Comparison of ENCODE assay signal across 8 mouse cellular contexts in genomic region chr4:99714904-99715782, GRCm38 (mm10). TPM values are rescaled to one million over a fixed set of nuclear protein-coding genes. Genes with fewer than 3 reads are reported as not detected.
A peak's percentile ranks its signal among the peaks of the same experiment; 100 is the strongest.
DNase-seq lines count a peak whose midpoint lies in the region; ATAC-seq lines count a peak whose summit lies in the region.

Gene Alg6 (plus strand): TSS chr4:99715664.

- intact Hi-C loops in heart, postnatal 14 days (cut with DNase I) = no loop called here

- peak; percentile 97 for DNase-seq in ES-CJ7 (ENCODE audit: low read depth, low spot score)
- DNase-seq in cerebellum, adult 11 months = peak; percentile 97
- peak; percentile 95 for DNase-seq in forebrain, embryonic 14.5 days (ENCODE audit: low spot score)
- peak; percentile 98 to 99 for DNase-seq in heart, postnatal 14 days
- DNase-seq in layer of hippocampus, adult 11-12 months (ENCODE audit: low spot score) = peak; percentile 95
- DNase-seq in lung, adult 18-20 months = peak; percentile 95
- DNase-seq in testis, postnatal 14 days (ENCODE audit: low spot score) = peak; percentile 95

- WGBS in forebrain, embryonic 14.5 days = 4% methylated on average over 46 of the region's 46 CpGs
- WGBS in neural tube, embryonic 15.5 days = 3% methylated on average over 46 of the region's 46 CpGs

- H3K27ac ChIP-seq in forebrain, embryonic 14.5 days (ENCODE audit: low read depth, low read length) = no peak within 1 kb of the TSS
- peak within 1 kb of the TSS; percentile 66 for H3K27ac ChIP-seq in neural tube, embryonic 15.5 days (replicated peaks)

- peak within 1 kb of the TSS; percentile 88 for H3K9ac ChIP-seq in forebrain, embryonic 14.5 days (ENCODE audit: low read length)
- H3K9ac ChIP-seq in neural tube, embryonic 15.5 days (replicated peaks) = peak within 1 kb of the TSS; percentile 74

- H3K4me2 ChIP-seq in forebrain, embryonic 14.5 days (ENCODE audit: low read length) = peak within 1 kb of the TSS; percentile 81
- H3K4me2 ChIP-seq in neural tube, embryonic 15.5 days = peak within 1 kb of the TSS; percentile 90

- no peaks in the 10 kb centered on the region for H3K9me3 ChIP-seq in forebrain, embryonic 14.5 days (replicated peaks; ENCODE audit: control insufficient read depth, low read length)
- no peaks in the 10 kb centered on the region for H3K9me3 ChIP-seq in neural tube, embryonic 15.5 days (replicated peaks)

- H3K27me3 ChIP-seq in forebrain, embryonic 14.5 days (replicated peaks; ENCODE audit: control insufficient read depth, insufficient read depth, low read length) = no peaks in the 10 kb centered on the region
- H3K27me3 ChIP-seq in neural tube, embryonic 15.5 days (replicated peaks) = no peaks in the 10 kb centered on the region

- H3K4me3 ChIP-seq in forebrain, embryonic 14.5 days (ENCODE audit: low read depth, low read length) = peak within 1 kb of the TSS; percentile 62
- peak within 1 kb of the TSS; percentile 66 for H3K4me3 ChIP-seq in neural tube, embryonic 15.5 days (replicated peaks)

- peak; percentile 95 for ATAC-seq in forebrain, embryonic 14.5 days
- ATAC-seq in neural tube, embryonic 15.5 days (ENCODE audit: low FRiP score) = peak; percentile 94

- no peaks in the 10 kb centered on the region for H3K36me3 ChIP-seq in forebrain, embryonic 14.5 days (ENCODE audit: control insufficient read depth, insufficient read depth, low read length)
- no peaks in the 10 kb centered on the region; the same call in 1 of the 2 replicates for H3K36me3 ChIP-seq in neural tube, embryonic 15.5 days

- H3K4me1 ChIP-seq in forebrain, embryonic 14.5 days (ENCODE audit: control insufficient read depth, insufficient read depth, low read length) = no peaks in the 10 kb centered on the region
- peaks cover 9% of the 10 kb centered on the region for H3K4me1 ChIP-seq in neural tube, embryonic 15.5 days

RNA-seq across cellular contexts. Expression of gene Alg6, which starts in this region (rescaled TPM):
- polyA plus RNA-seq in forebrain, embryonic 14.5 days (2014; fragmentation: Nextera tagmentation; extraction: Ambion mirVana) = 7.4 and 8.6 TPM in 2 replicates
- total RNA-seq in heart, postnatal 14 days (2021) = 1 to 10 TPM; 5.6 to 9.3 TPM
- polyA plus RNA-seq in neural tube, embryonic 15.5 days (2015; fragmentation: Nextera tagmentation; extraction: Ambion mirVana) = 12.8 and 15.4 TPM in 2 replicates
